Mouse (Mus musculus) embryonic fibroblast, embryonic 13.5 days (primary cell): ENCODE measurements around the gene Pdzd8.

ENCODE experiments used
- CTCF ChIP-seq: IDR thresholded peaks from 2 replicates; pipeline ENCODE4 v1.5.1; 2011; ENCODE audit warnings: mild to moderate bottlenecking, control low read depth, low read length, moderate library complexity, borderline replicate concordance; ENCODE audit not compliant: insufficient read depth
- POLR2A ChIP-seq: IDR thresholded peaks from 2 replicates; pipeline ENCODE4 v1.6.1; 2011; ENCODE audit warnings: low read depth, mild to moderate bottlenecking, control low read depth, low read length, moderate library complexity

- no peak for TF ChIP-seq CTCF
- no peak for TF ChIP-seq POLR2A
Observed at GRCm38 (mm10) chr19:59356843-59357595, 11.4 kb upstream of the Pdzd8 start.
